Mouse (Mus musculus): ENCODE measurements around the gene Lrrc17. TPM values are rescaled to one million over a fixed set of nuclear protein-coding genes. Genes with fewer than 3 reads are reported as not detected.
"Not testable (repeated sequence)": the region's sequence is repeated elsewhere in the genome, so short reads cannot be mapped to it uniquely, and the experiment has no call there.

Lrrc17 gene
- polyA plus RNA-seq, 1 experiment from 2014 or later, result 14.0 TPM

DNA sequence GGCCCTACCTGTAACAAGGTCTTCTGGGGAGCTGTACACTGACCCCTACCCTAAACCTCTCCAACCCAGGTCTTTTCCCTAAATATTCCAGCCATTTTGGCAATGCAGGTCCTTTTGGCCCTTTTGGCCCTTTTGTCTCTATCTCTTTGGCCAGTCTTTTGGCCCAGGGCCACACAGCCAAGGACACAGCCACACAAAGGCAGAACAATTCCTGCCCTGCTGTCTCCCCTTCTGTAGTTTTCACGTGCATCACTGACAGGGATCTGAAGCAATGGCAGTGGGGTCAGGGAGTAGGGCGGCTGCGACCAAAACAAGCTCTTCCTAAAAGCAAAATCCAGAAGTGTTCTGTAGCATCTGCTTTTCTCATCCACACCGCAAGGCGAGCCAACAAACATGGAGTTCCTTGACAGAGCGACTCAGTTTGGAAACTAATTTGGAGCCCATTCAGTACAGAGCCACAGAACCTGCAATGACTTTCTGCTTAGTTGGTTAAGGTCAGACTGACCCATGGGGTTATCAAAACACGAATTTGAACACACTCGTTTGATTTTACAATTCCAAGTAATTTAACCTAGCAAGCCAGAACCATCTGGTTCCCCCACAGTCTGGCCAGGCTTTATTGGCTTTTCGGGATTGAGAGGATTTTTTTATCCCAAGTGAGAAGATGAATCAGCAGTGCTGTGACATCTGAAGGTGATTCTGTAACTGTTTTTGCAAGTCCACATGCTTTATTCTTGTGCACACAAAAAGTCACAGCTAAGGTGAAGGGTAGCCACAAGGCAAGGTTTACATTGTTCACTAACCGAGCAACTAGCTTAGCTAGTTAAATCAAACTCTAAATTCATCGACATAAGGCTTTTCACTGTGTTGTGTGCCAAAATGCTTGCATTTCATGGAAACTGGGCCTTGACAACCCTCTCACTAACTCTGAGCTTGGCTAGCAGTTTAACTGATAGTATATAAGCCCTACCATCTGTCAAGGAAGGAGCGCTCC lies 65.2 kb downstream of the Lrrc17 start:
- Histone ChIP-seq H3K27ac (ENCODE audit: low read depth, low read length) (no peak overlapping the region), H3K9ac (ENCODE audit: low read length) (no peak overlapping the region), H3K36me3 (ENCODE audit: control insufficient read depth, insufficient read depth, low read length) (no peaks in the 10 kb centered on the region), H3K27me3 (ENCODE audit: control insufficient read depth, insufficient read depth, low read length) (no peaks in the 10 kb centered on the region), H3K4me2 (no peak overlapping the region), H3K4me1 (ENCODE audit: control insufficient read depth, insufficient read depth, low read length) (no peaks in the 10 kb centered on the region), H3K4me3 (ENCODE audit: low read depth, low read length) (no peak overlapping the region), H3K9me3 (ENCODE audit: control insufficient read depth, low read length) (no peaks in the 10 kb centered on the region)
- 80% methylated on average over 12 of the region's 12 CpGs for WGBS
- DNase-seq (ENCODE audit: low spot score, missing footprints) (peak; percentile 74), ATAC-seq (ENCODE audit: low FRiP score) (no peak)

- Histone ChIP-seq H3K9me3 (ENCODE audit: control insufficient read depth, low read length) (no peaks in the 10 kb centered on the region), H3K36me3 (ENCODE audit: control insufficient read depth, insufficient read depth, low read length) (no peaks in the 10 kb centered on the region), H3K9ac (ENCODE audit: low read length) (no peak overlapping the region), H3K27ac (ENCODE audit: low read depth, low read length) (no peak overlapping the region), H3K4me1 (ENCODE audit: control insufficient read depth, insufficient read depth, low read length) (no peaks in the 10 kb centered on the region), H3K4me3 (ENCODE audit: low read depth, low read length) (no peak overlapping the region), H3K27me3 (ENCODE audit: control insufficient read depth, insufficient read depth, low read length) (no peaks in the 10 kb centered on the region), H3K4me2 (no peak overlapping the region)
- DNase-seq (ENCODE audit: low spot score, missing footprints) (no peak), ATAC-seq (ENCODE audit: low FRiP score) (no peak)
- WGBS, result 79% methylated on average over 3 of the region's 3 CpGs
Observed at GRCm38 (mm10) chr5:21610996-21611395, 67.6 kb downstream of the Lrrc17 start.

GRCm38 (mm10) chr5:21614299-21614698 lies 70.9 kb downstream of the Lrrc17 start:
- H3K27me3 ChIP-seq (ENCODE audit: control insufficient read depth, insufficient read depth, low read length); H3K27ac ChIP-seq (ENCODE audit: low read depth, low read length); DNase-seq (ENCODE audit: low spot score, missing footprints); H3K9ac ChIP-seq (ENCODE audit: low read length); ATAC-seq (ENCODE audit: low FRiP score); H3K36me3 ChIP-seq (ENCODE audit: control insufficient read depth, insufficient read depth, low read length); H3K9me3 ChIP-seq (ENCODE audit: control insufficient read depth, low read length); H3K4me3 ChIP-seq (ENCODE audit: low read depth, low read length); H3K4me1 ChIP-seq (ENCODE audit: control insufficient read depth, insufficient read depth, low read length); H3K4me2 ChIP-seq: not testable (repeated sequence)
- WGBS, result 97% methylated on average over 11 of the region's 11 CpGs

GRCm38 (mm10) chr5:21616450-21617009 lies 73.2 kb downstream of the Lrrc17 start:
- Histone ChIP-seq H3K4me2 (no peak overlapping the region), H3K4me1 (ENCODE audit: control insufficient read depth, insufficient read depth, low read length) (no peaks in the 10 kb centered on the region), H3K4me3 (ENCODE audit: low read depth, low read length) (no peak overlapping the region), H3K9me3 (ENCODE audit: control insufficient read depth, low read length) (no peaks in the 10 kb centered on the region), H3K27me3 (ENCODE audit: control insufficient read depth, insufficient read depth, low read length) (no peaks in the 10 kb centered on the region), H3K36me3 (ENCODE audit: control insufficient read depth, insufficient read depth, low read length) (no peaks in the 10 kb centered on the region), H3K27ac (ENCODE audit: low read depth, low read length) (no peak overlapping the region), H3K9ac (ENCODE audit: low read length) (no peak overlapping the region)
- DNase-seq (ENCODE audit: low spot score, missing footprints) (no peak), ATAC-seq (ENCODE audit: low FRiP score) (no peak)
- 83% methylated on average over 3 of the region's 3 CpGs for WGBS

Other genes with a start within 250 kb of the Lrrc17 start
- gene Fgl2, start 170.9 kb upstream of the Lrrc17 start, polyA plus RNA-seq (2014; fragmentation: Nextera tagmentation; extraction: Ambion mirVana), result 2.5 and 2.6 TPM in 2 replicates
- gene Ccdc146, start 118.9 kb upstream of the Lrrc17 start, polyA plus RNA-seq (2014; fragmentation: Nextera tagmentation; extraction: Ambion mirVana), result 0.32 TPM in 1 of 2 replicates, not detected in the other
- gene Fam185a, start 118.6 kb upstream of the Lrrc17 start, polyA plus RNA-seq (2014; fragmentation: Nextera tagmentation; extraction: Ambion mirVana), result 4.7 and 5.0 TPM in 2 replicates
- 0.08 and 0.30 TPM in 2 replicates for gene Fbxl13, start 102.1 kb downstream of the Lrrc17 start, polyA plus RNA-seq (2014; fragmentation: Nextera tagmentation; extraction: Ambion mirVana)
- gene Armc10, start 102.3 kb downstream of the Lrrc17 start, polyA plus RNA-seq (2014; fragmentation: Nextera tagmentation; extraction: Ambion mirVana), result 93.1 and 98.3 TPM in 2 replicates
- gene Napepld, start 157.8 kb downstream of the Lrrc17 start, polyA plus RNA-seq (2014; fragmentation: Nextera tagmentation; extraction: Ambion mirVana), result 17.0 and 17.1 TPM in 2 replicates
- gene Pmpcb, start 193.6 kb downstream of the Lrrc17 start, polyA plus RNA-seq (2014; fragmentation: Nextera tagmentation; extraction: Ambion mirVana), result 106 and 115 TPM in 2 replicates
- 103 and 109 TPM in 2 replicates for gene Dnajc2, start 241.7 kb downstream of the Lrrc17 start, polyA plus RNA-seq (2014; fragmentation: Nextera tagmentation; extraction: Ambion mirVana)
- gene Psmc2, start 241.7 kb downstream of the Lrrc17 start, polyA plus RNA-seq (2014; fragmentation: Nextera tagmentation; extraction: Ambion mirVana), result 253 and 272 TPM in 2 replicates

Data from midbrain, embryonic 11.5 days (tissue).